Mouse (Mus musculus) adrenal gland, adult 18-20 months (tissue): ENCODE data around the gene Jph3. TPM values are rescaled to one million over a fixed set of nuclear protein-coding genes. Genes with fewer than 3 reads are reported as not detected.

ENCODE experiments used
- DNase-seq, 2 experiments: peaks; one replicate each; pipeline ENCODE4 v3.0.0; 2021 to 2022; ENCODE audit warnings: low spot score in 2 of 2
- total RNA-seq, 2 experiments: library from RNA; stranded (reverse); gene quantifications; 1 replicate in 1 of 2; 2 replicates in 1 of 2; pipeline ENCODE4 v1.2.3; 2021

Gene Jph3
- total RNA-seq, 2 experiments from 2014 or later = 2.3 to 3.3 TPM

DNA sequence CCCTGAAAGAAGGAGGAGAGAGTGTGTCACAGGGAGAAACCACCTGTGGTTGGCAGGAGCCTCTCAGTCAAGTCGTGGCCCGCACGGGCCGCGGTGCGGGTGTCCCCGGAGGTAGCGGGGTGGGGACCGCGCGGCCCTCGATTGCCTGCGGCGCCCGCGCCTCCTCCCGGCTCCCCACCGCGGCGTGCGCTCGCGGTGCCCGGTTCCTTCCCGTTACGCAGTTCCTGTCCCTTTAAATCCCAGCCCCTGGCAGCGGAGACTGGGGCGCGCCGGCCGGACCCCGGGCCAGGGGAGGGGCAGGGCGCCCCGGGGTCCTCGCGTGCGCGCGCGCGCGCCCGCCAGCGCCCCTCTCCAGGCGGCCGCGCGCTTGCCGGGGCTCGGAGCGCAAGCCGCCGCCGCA lies 331 bp downstream of the Jph3 start:
- no peak for DNase-seq

DNA sequence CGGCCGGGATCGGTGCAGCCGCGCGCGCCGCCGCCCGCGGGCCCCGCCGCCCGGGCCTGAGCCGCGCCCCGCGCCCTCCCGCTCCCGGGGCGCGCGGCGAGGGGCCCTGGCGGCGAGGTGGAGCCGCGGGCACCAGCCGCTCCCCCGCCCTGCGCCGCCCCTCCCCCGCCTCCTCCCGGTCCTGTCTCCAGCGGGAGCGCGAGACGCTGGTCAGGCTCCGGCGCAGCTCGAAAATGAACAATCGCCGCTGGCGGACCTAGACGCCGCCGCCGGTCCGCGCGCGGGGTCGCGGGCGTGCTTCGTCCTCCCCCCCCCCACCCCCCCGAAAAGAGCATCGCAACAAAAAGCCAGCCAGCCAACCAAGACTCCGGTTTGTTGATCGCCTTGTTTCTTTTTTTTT lies 747 bp downstream of the Jph3 start:
- no peak for DNase-seq

DNA sequence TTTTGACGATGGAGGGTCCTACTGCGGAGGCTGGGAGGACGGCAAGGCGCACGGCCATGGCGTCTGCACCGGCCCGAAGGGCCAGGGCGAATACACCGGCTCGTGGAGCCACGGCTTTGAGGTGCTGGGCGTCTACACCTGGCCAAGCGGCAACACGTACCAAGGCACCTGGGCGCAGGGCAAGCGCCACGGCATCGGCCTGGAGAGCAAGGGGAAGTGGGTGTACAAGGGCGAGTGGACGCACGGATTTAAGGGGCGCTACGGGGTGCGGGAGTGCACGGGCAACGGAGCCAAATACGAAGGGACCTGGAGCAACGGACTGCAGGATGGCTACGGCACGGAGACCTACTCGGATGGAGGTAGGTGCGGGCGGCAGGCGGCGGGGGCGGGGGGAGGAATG lies 1.2 kb downstream of the Jph3 start:
- no peak for DNase-seq

DNA sequence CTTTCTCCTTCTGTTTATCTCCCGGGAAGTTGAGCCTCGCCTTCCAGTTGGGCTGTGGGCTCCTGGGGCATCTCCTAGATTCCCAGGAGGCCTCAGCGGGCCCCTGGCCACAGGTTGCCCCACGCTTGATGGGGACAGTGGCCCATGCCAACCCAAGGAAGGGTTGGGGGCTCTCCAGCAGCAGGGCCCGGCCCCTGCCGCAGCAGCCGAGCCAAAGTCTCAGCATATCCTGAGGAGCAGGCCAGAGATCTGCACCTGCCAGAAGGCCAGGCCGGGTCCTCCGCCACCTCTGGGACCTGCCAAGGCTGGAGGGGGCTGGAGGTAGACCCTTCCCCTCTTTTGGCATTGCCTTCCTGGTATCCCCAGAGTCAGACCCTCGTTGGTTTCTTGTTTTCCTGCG lies 1.6 kb downstream of the Jph3 start:
- no peak for DNase-seq

DNA sequence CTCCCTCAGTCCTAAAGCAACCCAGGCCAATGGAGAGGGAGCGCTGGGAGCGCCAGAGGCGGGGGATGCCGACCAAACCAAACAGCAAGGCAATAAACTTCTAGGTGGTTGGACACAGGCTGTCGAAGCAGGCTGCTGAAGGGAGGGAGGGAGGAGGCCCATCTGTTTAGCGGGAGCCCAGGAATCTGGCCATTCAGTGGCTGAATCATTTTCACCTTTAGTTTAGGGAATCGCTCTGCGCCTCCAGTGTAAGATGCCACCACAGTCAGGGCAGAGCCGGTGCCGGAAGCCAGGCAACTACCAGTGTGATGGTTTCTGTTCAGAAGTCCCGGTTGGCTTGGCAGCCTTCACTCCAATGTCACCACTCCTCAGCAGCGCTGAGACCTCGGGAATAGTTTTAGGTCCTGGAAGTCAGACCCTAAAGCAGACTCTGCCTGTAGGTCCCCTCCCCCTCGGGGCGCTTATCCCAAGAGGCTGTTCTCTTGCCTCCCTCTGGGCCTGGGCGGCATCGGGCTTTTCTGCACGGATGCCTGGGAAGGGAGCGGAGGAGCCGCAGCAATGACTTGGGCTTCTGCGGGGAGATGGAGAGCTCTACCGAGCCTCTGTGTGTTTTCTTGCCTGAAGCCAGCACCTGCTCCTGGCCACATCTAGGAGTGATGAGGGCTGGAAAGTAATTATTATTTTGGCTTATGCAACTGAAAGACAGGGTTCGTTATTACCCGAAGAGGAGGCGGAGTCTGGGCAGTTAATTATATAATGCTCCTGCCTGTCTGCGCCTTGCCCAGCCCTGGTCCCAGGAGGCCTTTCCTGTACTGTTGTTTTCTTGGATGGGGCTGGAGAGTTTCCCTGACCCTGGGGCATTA lies 2.3 kb downstream of the Jph3 start:
- no peak for DNase-seq

DNA sequence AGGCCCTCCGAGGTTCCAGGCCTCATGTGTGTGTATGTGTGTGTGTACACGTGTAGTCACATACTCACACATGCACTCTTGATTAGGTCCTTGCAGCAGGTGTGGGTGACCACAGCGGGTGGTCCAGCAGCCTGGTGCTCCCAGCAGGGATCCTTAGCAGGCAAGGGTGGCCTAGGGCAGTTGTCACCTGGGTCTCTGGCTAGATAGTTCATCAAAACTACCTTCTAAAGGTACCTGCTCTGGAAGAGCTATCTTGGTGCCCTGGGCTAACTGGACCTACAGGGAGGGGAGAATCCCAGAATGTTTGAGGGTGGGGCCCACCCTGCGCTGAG lies 2.9 kb downstream of the Jph3 start:
- DNase-seq = no peak

DNA sequence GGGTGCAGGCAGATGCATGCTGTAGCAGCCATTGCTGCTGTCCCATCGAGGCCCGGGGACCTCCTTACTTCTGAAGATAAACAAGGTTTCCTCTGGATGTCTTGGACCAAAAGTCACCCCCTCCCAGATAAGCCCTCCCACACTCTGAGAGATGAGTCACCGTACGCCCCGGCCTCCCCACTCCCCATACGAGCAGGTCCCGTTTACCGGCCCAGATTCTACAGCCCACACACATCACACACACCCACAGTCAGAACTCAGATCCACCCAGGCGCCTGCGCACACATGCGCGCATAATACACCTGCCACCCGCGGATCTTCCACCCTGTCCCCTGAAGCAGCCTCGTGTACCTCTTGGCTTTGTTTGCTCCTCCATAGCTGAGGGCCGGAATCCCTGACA lies 4.8 kb downstream of the Jph3 start:
- DNase-seq = no peak

DNA sequence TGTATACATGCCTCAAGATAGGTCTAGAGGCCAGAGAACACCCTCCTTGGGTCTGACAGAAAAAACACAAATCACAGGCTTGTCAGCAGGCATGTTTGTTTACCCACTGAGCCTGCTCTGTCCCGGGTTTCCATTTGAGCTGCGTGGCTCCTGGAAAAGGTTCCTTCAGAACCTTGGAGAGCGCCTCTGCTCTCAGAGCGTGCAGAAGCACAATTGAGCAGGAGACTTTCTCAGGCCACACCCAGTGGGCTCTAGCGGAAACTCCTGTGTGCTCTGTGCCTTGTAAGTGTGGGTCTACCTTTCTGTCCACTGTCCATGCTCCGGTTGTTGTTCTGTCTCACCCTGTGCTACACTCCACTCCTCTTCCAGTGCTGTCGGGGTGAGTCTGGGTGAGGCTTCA lies 6.8 kb downstream of the Jph3 start:
- peak; percentile 30 to 33 for DNase-seq

DNA sequence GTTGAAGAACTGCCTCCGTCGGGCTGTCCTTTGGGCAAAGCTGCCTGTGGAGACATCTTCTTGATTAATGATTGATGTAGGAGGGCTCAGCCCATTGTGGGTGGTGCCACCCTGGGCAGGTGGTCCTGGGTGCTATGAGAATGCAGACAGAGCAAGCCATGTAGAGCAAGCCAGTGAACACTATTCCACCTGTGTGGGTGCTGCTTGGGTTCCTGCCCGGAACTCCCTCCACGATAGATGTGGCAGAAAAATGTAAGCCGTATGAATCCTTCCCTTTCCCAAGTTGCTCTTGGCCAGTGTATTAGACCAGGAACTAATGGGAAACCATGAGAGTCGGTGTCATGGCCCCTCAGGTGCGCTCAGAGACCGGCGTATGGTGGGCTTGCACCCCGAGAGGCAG lies 11.3 kb downstream of the Jph3 start:
- no peak for DNase-seq

DNA sequence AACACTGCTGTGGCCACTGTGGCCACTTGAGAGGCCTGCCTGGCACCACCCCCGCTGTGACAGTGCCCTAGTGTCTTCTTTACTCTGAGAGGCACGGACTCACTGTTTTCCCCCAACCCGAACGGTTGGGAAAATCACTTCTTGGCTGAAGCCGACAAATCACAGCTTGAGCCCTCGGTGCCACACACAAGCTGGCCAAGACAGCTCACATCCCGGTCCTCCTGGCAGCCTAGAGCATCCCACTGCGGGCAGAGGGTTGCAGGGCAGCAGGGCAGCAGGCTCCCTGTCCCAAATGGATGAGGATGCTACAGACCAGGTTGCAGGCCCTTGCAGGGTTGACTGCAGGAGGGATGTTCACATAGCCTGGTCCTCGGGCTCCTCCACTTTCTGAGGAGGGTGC lies 20.1 kb downstream of the Jph3 start:
- no peak for DNase-seq

DNA sequence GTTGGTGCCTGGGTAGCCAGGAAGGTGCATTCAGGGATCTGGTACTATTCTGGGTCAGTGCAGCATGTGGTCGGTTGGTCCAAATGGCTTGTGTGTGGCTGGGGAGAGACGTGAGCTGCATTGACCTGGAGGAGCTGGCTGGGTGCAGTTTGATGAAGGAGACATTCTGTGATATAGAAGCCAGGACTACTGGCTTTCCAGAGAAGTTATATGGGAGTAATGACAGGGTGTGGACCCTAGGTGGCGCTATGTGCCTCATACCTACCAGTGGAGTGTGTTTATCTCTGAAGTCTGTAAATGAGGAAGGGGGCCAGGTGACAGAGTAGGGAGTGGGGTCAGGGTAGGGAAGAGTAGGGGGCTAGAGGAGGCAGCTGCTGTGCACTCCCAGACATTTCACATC lies 21.1 kb downstream of the Jph3 start:
- no peak for DNase-seq

DNA sequence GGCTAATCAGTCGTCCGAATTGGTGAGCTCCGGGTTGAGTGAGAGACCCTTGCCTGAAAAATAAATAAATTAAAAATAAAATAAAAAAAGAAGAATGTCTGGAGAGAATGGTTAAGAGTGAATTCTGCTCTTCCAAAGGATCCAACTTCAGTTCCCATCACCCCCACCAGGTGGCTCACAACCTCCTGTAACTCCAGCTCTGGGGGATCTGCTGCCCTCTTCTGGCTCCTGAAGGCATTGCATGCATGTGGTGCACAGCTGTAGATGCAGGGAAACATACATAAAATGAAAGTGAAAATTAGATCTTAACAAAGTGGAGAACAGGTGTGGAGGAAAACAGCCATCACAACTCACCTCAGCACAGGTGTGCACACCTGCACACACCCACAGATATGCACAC lies 22.0 kb downstream of the Jph3 start:
- peak; percentile 31 to 61 for DNase-seq

DNA sequence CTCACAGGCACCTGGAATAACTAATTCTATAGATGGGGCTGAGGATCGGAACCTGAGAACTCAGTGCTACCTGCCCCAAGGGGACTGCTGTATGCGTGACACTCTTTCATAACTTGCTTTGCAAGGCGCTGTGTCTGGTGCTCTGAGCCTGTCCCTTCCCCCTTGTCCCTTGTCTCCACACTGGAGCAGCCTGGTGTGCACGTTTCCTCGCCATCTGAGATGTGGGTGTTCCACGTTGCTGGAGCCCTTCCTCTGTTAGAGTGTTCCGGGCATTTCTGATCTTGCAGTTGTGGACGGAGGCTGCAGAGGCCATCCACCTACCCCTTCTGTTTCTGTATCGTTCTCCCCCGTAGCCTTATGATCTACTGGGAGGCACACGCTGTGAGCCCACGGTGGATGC lies 29.0 kb downstream of the Jph3 start:
- DNase-seq = no peak

DNA sequence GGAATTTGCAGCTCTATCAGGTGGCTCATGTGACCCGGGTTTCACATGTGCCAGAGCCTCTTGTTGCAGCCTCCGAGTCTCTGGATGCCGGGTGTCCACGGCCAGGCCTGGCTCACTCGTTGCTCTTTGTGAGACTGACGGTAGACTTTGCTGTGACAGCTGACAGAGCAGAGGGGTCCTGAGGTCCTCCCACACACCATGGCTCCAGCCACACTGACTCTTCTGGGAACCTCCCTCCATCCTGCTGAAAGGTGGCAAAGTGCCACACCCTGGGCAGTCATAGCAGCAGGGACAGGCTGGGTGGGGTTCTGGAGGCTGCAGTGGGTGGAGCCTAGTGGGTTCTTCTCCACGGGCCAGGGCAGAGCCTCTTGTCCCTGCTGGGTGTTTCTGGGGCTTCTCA lies 31.1 kb downstream of the Jph3 start:
- DNase-seq = no peak

DNA sequence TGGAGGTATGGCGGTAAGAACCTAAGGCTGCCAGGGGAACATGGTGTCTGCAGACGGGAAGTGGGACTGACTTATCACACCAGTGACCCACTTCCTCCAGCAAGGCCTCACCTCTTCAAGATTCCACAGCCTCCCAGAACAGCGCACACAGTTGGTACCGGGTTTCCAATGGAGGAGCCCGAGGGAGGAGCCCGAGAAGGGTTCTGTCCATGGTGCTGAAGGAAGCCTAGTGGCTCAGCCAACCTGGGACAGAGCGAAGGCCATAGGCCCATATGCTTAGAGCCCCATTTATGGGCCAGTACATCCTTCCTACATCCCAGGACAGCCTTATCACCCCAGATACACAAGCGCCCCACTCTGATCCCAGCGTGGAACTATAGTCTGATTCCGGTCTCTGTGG lies 32.1 kb downstream of the Jph3 start:
- DNase-seq = peak in 1 of 2 experiments; percentile 16

DNA sequence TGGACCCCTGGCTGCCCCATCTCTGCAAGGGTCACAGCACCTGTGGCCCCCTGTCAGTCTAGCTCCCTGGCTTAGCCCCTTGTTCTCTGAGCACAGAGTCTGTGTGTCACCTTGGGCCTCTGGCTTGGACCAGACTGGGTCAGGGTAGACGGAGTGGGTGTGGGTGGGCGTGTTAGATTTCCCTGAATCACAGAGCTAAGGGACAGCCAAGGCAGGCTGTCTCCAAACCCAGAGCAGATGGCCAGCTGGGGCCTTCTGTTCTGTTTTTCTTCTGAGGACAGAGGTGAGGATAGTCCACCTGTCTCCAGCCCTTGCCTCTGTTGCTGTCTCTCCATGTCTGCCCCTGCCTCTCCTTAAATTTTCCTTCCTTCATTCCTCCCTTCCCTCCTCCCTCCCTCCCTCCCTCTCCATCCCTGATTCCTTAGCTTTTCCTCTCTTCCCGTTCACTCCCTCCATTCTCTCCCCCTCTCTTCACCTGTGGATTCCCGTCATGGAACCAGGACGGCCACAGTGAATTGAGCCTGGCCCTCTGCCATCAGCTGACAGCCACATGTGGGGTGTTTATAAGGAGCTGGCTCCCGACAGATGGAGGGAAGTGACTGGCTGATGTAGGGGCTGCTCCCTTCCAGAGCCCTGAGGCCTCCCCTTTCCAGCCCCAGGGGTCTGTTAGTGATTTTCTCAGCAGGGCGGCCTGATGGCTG lies 33.7 kb downstream of the Jph3 start:
- DNase-seq = no peak

DNA sequence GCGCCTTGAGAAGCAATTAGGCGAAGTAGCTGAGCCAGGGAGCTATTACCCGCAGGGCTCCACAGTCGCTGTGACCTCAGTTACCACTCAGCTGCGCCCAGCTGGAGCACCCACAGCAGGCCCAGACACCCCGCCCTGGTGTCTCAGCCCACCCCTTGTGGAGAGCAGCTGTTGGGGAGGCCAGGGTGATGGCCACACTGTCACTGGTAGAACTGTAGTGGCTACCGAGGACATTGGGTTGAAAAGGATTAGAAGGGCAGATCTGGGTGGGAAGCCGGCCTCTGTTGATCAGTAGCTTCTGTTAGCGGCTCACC lies 34.2 kb downstream of the Jph3 start:
- no peak for DNase-seq

DNA sequence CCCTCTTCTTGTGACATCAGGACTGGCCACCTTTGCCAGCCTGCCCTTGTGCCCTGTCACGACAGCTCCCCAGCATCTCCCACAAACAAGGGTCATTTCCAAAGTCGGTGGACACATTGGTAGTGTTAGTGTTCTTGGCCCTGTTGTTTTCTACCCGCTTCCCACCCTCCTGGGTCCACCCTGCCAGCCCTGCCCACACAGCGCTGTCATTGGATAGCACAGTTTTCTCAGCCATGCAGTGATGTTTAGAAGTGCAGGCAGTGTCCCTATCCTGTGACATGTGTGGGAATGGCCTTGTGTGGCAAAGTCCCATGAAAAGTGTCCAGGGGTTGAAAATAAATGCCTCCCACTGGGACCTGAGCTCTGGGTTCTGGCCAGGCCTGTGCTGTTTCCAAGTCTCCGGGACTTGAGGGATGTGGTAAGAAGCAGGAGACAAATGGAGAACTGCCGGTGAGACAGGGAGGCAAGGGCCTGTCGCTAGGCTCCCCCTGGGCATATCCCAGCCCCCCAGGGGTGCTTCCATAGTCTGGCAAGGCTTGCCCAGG lies 36.2 kb downstream of the Jph3 start:
- DNase-seq = no peak

DNA sequence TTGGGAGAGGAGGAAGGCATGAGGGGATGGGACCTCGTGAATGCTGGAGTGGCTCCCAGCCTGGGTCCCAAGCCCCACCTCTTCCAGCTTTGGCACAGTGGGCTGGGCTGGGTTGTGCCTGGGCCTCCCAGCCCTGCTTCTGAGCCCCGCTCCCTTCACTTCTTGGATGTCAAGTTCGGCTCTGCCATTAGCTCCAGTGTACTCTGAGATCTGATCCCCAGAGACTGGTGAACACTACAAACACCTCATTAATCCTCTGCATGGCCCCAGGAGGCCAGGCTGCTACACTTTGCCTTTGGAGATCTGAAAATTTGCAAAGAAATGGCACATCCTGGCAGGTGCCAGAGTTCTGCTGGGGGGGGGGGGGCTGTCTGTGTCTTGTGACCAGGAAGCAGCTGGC lies 39.7 kb downstream of the Jph3 start:
- DNase-seq = no peak

DNA sequence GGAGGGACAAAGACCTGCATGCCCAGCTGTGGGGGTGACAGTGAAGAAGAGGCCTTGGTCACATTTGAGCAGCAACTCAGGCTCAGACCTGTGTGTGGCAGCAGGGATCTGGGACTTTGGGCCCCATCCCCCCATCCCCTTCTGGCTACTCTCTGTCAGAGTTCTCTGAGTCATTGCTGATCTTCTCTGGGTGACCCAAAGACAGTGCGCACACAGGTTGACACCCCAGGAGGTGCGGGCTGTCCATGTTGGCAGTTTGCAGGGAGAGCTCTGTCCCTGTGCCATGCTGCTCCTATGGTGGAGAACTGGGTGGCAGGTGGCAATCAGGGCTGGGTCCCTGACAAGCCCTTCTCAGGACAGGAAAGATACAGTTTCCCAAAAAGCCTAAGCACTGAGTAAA lies 40.2 kb downstream of the Jph3 start:
- no peak for DNase-seq

DNA sequence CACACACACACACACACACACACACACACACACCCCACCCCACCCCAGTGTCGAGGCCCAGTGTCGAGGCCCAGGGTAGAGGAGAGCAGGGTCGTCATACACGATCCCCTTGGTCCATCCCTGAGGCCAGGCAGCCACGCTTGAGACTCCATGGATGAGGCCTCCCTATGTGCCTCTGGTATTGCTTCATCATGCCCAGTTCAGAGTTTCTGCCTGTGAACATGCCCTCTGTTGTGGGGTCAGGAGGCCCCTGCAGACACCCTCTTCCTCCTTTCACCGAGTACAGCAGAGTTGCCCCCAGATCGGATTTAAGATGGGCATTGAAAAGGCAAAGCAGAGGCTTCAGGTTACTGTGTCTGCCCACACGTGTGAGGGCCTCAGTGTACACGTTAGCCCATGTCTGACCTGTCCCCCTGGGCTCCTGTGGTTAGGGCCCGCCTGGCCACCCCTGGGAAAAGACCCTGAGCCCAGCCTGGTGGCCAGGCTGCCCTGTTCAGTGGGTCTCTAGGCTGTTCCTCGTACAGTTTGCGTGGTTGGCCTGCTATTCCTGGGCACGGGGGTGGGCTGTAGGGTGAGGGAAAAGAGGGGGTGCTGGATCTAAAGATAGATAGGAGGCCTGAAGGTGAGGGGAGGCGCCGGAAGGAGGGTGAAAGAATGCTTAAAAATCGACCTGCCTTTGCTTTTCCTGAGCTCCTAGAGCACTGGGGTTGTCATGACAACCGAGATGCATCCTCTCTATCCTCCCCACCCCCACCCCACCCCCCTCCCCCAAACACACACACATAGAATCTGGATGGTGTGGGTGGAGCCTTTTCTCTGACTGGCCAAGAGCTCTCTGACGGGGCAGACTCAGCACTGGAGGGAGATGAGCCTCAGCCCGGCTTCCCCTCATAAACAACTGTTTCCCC lies 41.7 kb downstream of the Jph3 start:
- DNase-seq = no peak

DNA sequence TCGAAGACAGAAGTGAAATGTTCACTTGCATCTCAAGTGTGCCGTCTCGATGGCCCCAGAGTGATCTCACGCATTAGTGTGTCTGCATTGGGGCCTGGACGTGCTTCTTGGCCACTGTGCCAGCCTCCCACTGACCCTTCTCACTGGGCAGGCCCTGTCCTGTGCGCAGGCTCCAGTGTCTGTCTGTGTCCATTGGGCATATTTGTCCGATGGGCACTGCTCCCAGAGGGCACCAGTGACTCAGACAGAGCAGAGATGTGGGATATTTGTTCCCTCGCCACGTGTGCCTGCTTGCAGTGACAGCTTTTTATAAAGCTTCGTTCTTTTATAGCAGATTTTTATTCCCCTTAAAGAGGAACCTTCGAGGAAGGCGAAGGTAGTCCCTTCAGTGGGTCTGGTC lies 44.5 kb downstream of the Jph3 start:
- no peak for DNase-seq
